Mouse (Mus musculus): ENCODE measurements around the gene Dctn1. TPM values are rescaled to one million over a fixed set of nuclear protein-coding genes. Genes with fewer than 3 reads are reported as not detected.

Dctn1 gene
- 28.0 and 30.7 TPM in 2 replicates for polyA plus RNA-seq (2015; fragmentation: Nextera tagmentation; extraction: Ambion mirVana)

GRCm38 (mm10) chr6:83165607-83166242, at the start of gene Dctn1:
Dctn1 (plus strand) TSS chr6:83165920.
- peak within 1 kb of the TSS; percentile 80 for H3K27ac ChIP-seq
- peak within 1 kb of the TSS; percentile 91 for H3K9ac ChIP-seq
- no peaks in the 10 kb centered on the region for H3K9me3 ChIP-seq (replicated peaks)
- peak within 1 kb of the TSS; percentile 80 for H3K4me3 ChIP-seq (replicated peaks)
- peaks cover 28% of the 10 kb centered on the region for H3K27me3 ChIP-seq
- ATAC-seq (ENCODE audit: low read depth) (peak; percentile 87), DNase-seq (peak; percentile 91)
- peaks cover 49% of the 10 kb centered on the region for H3K4me1 ChIP-seq (replicated peaks)
- H3K36me3 ChIP-seq: no peaks in the 10 kb centered on the region
- whole genome bisulfite sequencing (ENCODE audit: insufficient replicate concordance): under 1% methylated on average over 58 of the region's 58 CpGs
- H3K4me2 ChIP-seq: peak within 1 kb of the TSS; percentile 84

DNA sequence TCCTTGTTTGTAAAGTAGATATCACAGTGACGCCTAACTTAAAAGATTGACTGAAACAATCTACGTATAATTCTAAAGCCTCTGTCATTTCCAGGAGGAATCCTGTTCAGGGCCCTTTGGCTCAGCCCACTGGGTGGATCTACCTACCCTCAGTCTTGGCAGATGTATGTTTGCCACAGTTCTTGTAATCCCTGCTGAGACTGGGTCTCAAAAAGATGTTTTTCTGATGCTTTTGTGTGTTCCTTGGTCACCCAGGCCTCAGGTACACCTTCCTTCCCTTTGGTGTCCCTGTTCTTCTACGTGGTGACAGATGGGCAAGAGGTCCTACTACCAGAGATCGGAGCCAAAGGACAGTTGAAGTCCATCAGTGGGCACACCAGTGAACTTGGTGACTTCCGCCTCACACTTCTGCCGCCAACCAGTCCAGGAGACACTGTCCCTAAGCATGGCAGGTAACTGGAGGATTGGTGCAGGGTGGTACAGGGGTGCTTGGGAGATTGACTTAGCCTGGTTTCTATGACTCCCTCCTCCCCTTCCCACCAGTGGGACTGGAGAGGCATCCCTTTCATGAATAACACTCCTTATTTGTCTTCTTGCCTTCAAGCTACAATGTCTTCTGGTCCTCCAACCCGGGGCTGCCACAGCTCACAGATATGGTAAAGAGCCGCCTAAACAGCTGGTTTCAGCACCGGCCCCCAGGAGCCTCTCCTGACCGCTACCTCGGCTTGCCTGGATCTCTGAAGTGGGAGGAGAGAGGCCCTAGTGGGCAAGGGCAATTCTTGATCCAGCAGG, 49.2 kb upstream of the Dctn1 start:
- H3K9me3 ChIP-seq (replicated peaks): no peaks in the 10 kb centered on the region
- peaks cover 78% of the 10 kb centered on the region for H3K4me1 ChIP-seq (replicated peaks)
- H3K4me3 ChIP-seq (replicated peaks): peak overlapping the region; percentile 89
- no peaks in the 10 kb centered on the region for H3K27me3 ChIP-seq
- DNase-seq (no peak), ATAC-seq (ENCODE audit: low read depth) (no peak)
- H3K4me2 ChIP-seq: peak overlapping the region; percentile 97
- WGBS (ENCODE audit: insufficient replicate concordance): 66% methylated on average over 11 of the region's 11 CpGs
- H3K27ac ChIP-seq: peak overlapping the region; percentile 93
- H3K9ac ChIP-seq: peak overlapping the region; percentile 96
- peaks cover 32% of the 10 kb centered on the region for H3K36me3 ChIP-seq

- H3K4me3 ChIP-seq (replicated peaks): peak overlapping the region; percentile 89
- peak overlapping the region; percentile 93; the same call in 1 of the 2 replicates for H3K27ac ChIP-seq
- peaks cover 32% of the 10 kb centered on the region for H3K36me3 ChIP-seq
- no peaks in the 10 kb centered on the region for H3K27me3 ChIP-seq
- 91% methylated on average over 4 of the region's 4 CpGs for WGBS (ENCODE audit: insufficient replicate concordance)
- no peaks in the 10 kb centered on the region for H3K9me3 ChIP-seq (replicated peaks)
- peak overlapping the region; percentile 96 for H3K9ac ChIP-seq
- peak overlapping the region; percentile 97 for H3K4me2 ChIP-seq
- no peak for ATAC-seq (ENCODE audit: low read depth)
- peaks cover 75% of the 10 kb centered on the region for H3K4me1 ChIP-seq (replicated peaks)
- no peak for DNase-seq
Measured at GRCm38 (mm10) chr6:83117165-83117438, 48.6 kb upstream of the Dctn1 start.

DNA sequence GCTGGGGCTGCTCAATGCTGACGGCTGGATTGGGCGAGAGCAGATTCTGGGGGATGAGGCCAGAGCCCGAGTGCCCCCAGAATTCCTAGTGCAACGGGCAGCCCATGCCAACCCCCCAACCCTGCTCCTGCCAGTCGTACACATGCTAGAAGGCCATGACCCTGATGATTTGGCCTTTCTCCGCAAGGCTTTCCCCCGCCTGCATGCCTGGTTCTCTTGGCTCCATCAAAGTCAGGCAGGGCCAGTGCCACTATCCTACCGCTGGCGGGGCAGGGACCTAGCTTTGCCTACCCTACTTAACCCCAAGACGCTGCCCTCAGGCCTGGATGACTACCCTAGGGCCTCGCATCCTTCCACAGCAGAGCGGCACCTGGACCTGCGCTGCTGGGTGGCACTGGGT, 48.1 kb upstream of the Dctn1 start:
- H3K4me3 ChIP-seq (replicated peaks): no peak overlapping the region
- H3K9me3 ChIP-seq (replicated peaks): no peaks in the 10 kb centered on the region
- H3K27me3 ChIP-seq: no peaks in the 10 kb centered on the region
- DNase-seq (no peak), ATAC-seq (ENCODE audit: low read depth) (no peak)
- peaks cover 32% of the 10 kb centered on the region for H3K36me3 ChIP-seq
- peaks cover 76% of the 10 kb centered on the region for H3K4me1 ChIP-seq (replicated peaks)
- H3K4me2 ChIP-seq: 0 out of 2 replicates have a peak overlapping the region, but pooled peaks have one; percentile 97
- peak overlapping the region; percentile 96; the same call in 1 of the 2 replicates for H3K9ac ChIP-seq
- H3K27ac ChIP-seq: peak overlapping the region; percentile 31; the same call in 1 of the 2 replicates
- WGBS (ENCODE audit: insufficient replicate concordance): 87% methylated on average over 13 of the region's 13 CpGs

GRCm38 (mm10) chr6:83118369-83118768, 47.4 kb upstream of the Dctn1 start:
- ATAC-seq (ENCODE audit: low read depth) (no peak), DNase-seq (no peak)
- Histone ChIP-seq H3K4me3 (replicated peaks) (no peak overlapping the region), H3K27ac (peak overlapping the region; percentile 94; the same call in 1 of the 2 replicates), H3K4me2 (no peak overlapping the region), H3K9ac (no peak overlapping the region), H3K4me1 (replicated peaks) (peaks cover 82% of the 10 kb centered on the region), H3K9me3 (replicated peaks) (no peaks in the 10 kb centered on the region), H3K36me3 (peaks cover 38% of the 10 kb centered on the region), H3K27me3 (no peaks in the 10 kb centered on the region)
- 84% methylated on average over 11 of the region's 11 CpGs for WGBS (ENCODE audit: insufficient replicate concordance)

GRCm38 (mm10) chr6:83118825-83119733, 46.6 kb upstream of the Dctn1 start:
- Histone ChIP-seq H3K4me3 (replicated peaks) (0 out of 2 replicates have a peak overlapping the region, but pooled peaks have one; percentile 73), H3K9me3 (replicated peaks) (no peaks in the 10 kb centered on the region), H3K27ac (peak overlapping the region; percentile 94), H3K36me3 (peaks cover 41% of the 10 kb centered on the region), H3K9ac (peak overlapping the region; percentile 72), H3K27me3 (no peaks in the 10 kb centered on the region), H3K4me1 (replicated peaks) (peaks cover 82% of the 10 kb centered on the region), H3K4me2 (peak overlapping the region; percentile 97)
- no peak for DNase-seq
- ATAC-seq (ENCODE audit: low read depth): no peak
- 66% methylated on average over 14 of the region's 14 CpGs for WGBS (ENCODE audit: insufficient replicate concordance)

DNA sequence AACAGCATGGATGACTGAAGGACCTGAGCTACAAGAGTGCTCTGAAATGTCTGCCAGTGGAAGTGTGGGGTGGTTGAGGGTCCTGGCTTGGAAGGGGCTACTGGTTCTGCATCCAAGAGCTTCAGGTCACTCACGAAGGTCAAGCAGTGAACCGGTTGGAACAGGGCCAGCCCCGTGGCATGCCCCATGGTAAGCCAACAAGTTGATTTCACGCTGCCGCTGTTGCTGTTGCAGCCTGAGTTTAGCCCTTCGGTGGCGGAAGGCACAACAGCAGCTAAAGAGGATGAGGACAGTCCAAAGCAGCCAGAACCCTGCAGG, 46.0 kb upstream of the Dctn1 start:
- no peak for DNase-seq
- Histone ChIP-seq H3K4me3 (replicated peaks) (peak overlapping the region; percentile 73), H3K4me2 (peak overlapping the region; percentile 97), H3K27ac (peak overlapping the region; percentile 94), H3K4me1 (replicated peaks) (peaks cover 80% of the 10 kb centered on the region), H3K36me3 (peaks cover 41% of the 10 kb centered on the region), H3K27me3 (no peaks in the 10 kb centered on the region), H3K9ac (peak overlapping the region; percentile 72), H3K9me3 (replicated peaks) (no peaks in the 10 kb centered on the region)
- no peak for ATAC-seq (ENCODE audit: low read depth)
- WGBS (ENCODE audit: insufficient replicate concordance): 84% methylated on average over 7 of the region's 7 CpGs

GRCm38 (mm10) chr6:83120930-83121862, 44.5 kb upstream of the Dctn1 start, which contains the start of gene Wbp1:
Wbp1 (minus strand) TSS chr6:83121559.
- DNase-seq (peak; percentile 95), ATAC-seq (ENCODE audit: low read depth) (peak; percentile 90)
- Histone ChIP-seq H3K4me2 (peak within 1 kb of the TSS; percentile 97), H3K9ac (peak within 1 kb of the TSS; percentile 83), H3K27me3 (no peaks in the 10 kb centered on the region), H3K4me3 (replicated peaks) (peak within 1 kb of the TSS; percentile 73), H3K9me3 (replicated peaks) (no peaks in the 10 kb centered on the region), H3K36me3 (peaks cover 41% of the 10 kb centered on the region), H3K4me1 (replicated peaks) (peaks cover 77% of the 10 kb centered on the region), H3K27ac (peak within 1 kb of the TSS; percentile 94)
- WGBS (ENCODE audit: insufficient replicate concordance): under 1% methylated on average over 38 of the region's 38 CpGs

- peak; percentile 43 for ATAC-seq (ENCODE audit: low read depth)
- peak overlapping the region; percentile 83 for H3K9ac ChIP-seq
- H3K4me3 ChIP-seq (replicated peaks): peak overlapping the region; percentile 73
- 3% methylated on average over 52 of the region's 52 CpGs for WGBS (ENCODE audit: insufficient replicate concordance)
- H3K9me3 ChIP-seq (replicated peaks): no peaks in the 10 kb centered on the region
- H3K36me3 ChIP-seq: peaks cover 36% of the 10 kb centered on the region
- no peak for DNase-seq
- H3K27ac ChIP-seq: peak overlapping the region; percentile 94
- H3K27me3 ChIP-seq: no peaks in the 10 kb centered on the region
- peaks cover 68% of the 10 kb centered on the region for H3K4me1 ChIP-seq (replicated peaks)
- peak overlapping the region; percentile 97 for H3K4me2 ChIP-seq
Measured at GRCm38 (mm10) chr6:83121863-83122710, 43.6 kb upstream of the Dctn1 start.

Data from liver, embryonic 13.5 days (tissue).